Mouse (Mus musculus) adrenal gland, adult 8-10 months (tissue): Measurements from ENCODE around the gene Borcs5. TPM values are rescaled to one million over a fixed set of nuclear protein-coding genes. Genes with fewer than 3 reads are reported as not detected.
A peak's percentile ranks its signal among the peaks of the same experiment; 100 is the strongest.

Experiments
- DNase-seq: peaks from one replicate; pipeline ENCODE4 v3.0.0; 2022
- total RNA-seq, 4 experiments: library from RNA; stranded (reverse); gene quantifications; 2 replicates each; pipeline ENCODE4 v1.2.4; 2022

Gene Borcs5
- total RNA-seq, 4 experiments from 2014 or later = 18.4 to 25.8 (median 23.1) TPM

DNA sequence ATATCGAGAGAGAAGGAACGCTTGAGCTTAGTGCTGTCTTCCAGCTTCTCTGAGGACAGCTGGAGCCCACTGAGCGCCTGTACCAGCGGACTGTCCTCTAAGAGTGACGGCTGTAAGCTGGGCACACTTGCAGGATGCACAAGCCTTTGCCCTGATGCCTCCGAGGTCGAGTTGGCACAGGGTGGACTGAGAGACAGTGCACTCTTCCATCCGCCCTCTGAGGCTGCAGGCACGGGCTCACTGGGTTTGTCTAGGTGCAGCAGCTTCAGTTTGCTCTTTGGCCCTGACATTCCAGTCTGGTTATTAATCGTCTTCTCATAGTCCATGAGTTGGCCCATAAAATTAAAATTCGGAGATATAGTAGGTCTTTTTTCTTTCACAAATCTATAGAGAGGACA lies 79.4 kb downstream of the Borcs5 start:
- DNase-seq = peak; percentile 29

DNA sequence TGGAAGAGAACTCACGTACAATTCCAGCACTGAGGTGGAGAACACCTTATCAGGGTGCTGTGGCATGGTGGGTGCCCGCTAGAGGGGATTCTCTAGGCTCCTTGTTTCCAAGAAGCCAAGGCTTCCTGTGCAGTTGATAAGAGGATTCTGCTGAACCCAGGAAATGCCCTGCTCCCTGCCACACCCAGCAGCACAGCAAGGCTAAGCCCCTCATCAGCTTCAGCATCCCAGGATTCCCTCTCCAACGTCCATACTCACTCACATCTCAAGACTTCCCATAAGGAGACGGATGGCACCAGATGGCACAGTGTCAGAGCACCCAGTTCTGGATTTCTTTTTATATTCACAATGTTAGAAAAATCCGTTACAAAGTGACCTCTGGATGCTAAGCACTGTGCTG lies 79.8 kb downstream of the Borcs5 start:
- DNase-seq = no peak

DNA sequence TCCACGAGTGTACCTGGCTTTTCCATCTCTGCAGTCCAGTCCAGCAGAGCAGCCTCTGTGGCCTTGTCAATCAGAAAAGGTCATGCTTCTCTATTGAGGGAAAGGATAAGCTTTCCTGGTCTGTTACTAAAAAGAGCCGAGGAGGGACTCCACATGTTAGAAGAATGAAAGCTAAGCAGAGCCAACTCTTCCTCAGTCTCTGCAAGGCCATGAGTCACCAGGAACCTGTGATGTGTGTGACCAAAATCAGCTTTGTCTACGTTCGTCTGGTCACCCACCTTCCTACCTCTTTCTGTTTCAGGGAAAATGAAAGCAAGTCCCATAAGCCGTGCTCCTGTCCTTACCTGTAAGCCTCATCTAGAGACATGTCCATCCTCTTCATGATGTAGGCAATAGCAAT lies 80.8 kb downstream of the Borcs5 start:
- DNase-seq = no peak

DNA sequence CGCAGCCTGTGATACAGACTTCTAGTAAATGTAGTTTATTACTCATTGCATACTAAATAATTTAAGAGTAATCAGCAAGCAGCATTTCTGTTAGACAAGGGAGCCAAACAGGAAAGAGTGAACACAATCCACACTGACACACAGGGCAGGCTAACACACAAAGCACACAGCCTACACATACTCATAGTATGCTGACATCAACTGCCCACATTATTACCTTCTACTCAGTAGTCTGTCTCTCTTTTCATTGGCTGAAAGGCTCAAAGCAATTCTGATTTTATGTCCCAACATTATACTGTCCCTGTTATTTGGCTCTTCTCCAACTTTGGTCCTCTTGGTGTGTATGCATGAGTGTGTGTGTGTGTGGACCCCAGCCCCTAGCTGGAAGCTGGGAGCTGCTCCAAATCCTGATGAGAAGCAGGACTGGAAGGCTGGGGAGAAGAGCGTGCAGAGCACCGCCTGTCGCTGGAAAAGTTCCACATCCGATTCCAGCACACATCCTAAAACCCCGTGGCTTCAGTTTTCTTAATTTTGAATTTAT lies 82.5 kb downstream of the Borcs5 start:
- DNase-seq = no peak

DNA sequence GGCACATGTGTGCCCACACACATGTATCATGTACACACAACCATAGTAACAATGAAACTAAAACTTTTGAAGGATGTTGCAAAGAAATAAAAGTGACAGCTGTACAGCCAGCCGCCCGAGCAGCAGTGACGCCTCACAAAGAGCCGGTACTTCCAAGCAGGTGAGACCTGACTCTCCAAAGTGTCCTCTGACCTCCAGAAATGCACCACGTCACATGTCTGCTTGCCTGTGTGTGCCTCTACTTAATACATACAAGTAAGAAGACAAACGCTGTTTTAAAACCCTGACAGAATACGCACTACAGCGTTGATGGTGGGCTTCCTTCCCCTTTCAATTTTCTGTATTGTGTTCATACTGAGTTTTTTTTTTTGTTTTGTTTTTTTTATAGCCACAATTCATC lies 83.6 kb downstream of the Borcs5 start:
- DNase-seq = no peak

DNA sequence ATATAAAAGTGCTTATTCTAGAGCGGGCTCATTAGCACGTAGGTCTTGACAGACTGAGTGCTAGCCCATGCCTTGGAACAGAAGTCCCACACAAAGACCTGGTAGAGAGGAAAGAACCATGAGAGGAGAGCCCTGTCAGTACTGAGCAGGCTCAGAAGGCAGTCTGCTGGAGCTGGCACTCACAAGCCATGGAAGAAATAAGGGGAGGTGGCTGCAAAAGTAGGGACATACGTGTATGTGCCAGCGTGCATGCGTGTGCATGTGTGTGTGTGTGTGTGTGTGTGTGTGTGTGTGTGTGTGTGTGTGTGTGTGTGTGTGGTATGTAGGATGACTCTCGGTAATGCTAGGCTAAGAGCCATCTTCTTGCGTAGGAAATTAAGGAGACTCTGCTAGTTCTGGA lies 84.0 kb downstream of the Borcs5 start:
- DNase-seq = no peak

DNA sequence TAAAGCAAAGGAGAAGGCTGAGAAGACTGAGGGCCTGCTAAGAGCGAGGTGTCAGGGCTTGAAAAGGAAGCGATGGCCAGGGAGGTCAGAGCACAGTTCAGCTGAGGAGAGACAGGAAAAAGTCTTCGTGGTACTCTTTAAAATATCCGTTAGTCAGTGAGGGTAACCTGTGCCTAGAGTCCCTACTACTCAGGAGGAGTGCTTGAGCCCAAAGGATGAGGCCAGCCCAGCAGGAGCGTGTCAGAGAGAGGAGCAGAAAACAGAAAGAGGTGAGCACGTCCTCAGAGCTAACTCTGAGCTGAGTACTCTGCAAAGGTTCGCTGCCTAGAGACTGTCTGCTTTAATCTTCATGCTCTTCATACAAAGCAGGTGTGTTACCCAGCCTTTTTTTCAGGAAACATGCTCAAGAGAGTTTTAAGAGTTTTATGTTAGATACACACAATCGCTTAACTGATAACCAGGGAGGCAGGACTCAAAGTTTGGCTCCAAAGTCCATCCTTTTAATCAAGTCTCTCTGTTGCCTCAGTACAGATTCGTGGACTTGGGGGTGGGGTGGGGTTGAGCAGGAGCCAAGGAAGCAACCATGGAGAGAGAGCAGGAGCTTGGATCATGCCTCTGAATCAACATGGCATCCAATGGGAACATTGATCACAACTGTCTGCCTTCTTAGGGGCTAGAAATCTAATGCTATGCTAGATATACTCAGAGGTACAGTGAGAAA lies 84.7 kb downstream of the Borcs5 start:
- DNase-seq = no peak

DNA sequence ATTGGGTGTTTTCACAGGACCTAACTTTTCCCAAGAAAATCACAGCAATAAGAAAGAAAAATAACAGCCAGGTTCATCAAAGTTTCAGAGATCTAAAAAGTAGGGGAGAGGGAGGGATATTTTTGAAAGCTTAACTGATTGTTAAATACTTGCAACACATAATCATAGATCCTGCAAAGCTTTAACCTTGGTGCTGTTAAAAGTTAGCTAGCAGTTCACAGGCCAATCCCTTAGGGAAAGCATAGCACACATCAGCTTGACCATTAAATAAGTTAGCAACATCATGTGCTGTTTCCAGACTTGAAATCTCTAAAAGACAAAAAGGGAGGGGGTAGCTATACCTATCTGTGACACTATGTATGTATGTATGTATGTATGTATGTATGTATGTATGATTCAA lies 86.1 kb downstream of the Borcs5 start:
- DNase-seq = no peak

DNA sequence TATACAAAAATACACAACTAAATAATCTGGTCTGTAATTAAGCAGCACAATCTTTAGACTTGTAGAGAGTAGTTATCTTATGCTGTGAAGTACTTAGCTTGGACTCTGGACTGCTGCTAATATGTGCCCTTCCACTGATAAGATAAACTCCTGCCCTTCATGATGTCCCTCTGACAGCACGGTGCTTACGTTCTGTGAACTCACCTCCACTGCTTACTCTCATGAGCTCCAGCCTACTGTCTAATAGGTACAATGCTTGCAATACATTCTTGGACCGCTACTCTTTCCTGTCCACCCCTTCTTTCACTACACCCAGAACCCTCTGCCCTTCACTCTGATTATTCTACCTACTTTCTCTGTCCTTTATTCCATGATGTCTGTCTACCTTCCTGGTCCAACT lies 91.7 kb downstream of the Borcs5 start:
- no peak for DNase-seq

DNA sequence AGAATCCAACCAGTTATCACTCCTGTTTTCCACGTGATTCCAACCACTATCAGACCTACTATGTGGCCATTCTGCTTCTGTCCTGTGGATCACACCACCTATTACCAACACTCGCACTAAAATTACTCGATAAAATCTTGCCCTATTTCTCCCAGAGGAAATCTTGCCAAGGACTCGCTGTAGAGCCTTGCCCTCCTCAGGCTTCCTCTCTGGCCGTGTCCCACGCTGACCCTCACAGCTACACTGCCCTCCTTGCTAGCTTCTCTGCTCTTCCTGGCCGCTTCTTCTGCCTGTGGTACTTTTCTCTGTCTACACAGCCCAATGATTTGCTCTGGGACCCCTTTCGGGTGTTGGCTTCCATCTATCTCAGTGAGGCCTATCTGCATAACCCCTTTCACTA lies 93.5 kb downstream of the Borcs5 start:
- no peak for DNase-seq

DNA sequence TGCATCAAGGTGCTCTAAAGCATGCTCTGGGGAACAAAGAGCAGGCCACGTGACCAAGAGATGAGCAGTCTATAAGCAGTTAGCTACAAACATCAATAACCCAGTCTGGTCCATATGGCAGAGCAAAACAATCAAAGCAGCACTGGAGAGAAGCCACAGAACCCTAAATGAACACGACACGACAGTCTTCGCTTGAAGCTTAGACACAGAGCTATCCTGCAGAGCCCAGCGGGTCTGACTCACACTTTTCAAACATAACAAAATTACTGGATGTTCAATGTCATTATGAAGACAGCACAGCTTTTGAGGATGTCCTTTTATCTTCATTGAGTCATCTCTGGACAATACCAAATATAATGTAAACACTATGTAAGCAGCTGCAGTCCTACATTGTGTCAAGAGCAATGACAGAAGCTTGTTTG lies 94.5 kb downstream of the Borcs5 start:
- no peak for DNase-seq

DNA sequence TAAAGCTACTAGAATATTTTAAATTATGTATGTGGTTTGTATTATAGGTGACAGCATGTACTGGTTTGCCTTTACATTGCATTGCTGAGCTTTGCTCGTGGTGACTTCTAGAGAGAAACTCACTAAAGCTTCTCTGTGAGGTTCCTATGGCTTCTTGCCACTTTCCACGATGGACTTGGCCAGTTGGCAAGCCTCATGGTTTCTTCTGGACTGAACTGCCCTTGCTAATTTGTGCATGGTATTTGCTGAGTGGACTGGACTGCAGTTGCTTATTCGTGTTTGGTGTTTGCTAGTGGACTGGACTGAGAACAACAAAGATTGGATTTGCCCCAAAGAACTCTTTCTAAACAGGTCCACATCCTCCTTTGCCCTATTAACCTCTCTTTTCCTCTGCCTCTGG lies 97.5 kb downstream of the Borcs5 start:
- DNase-seq = no peak

DNA sequence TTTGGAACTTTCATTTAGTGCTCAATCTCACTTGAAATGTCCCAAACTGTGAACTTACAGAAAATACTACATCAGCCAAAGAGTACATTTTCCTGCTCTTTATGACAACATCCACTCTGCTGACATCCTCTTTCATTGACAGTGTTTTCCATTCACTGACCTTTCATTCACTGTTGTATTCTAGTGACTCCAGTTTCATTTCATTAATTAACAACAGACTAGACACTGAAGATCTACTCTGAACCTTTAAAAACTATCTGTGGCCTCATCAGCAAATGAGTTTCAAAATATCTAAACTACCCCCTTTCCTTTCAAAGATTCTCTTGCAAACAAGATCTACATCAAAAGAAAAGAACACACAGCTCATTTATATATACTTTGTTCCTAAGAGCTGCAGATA lies 104.3 kb downstream of the Borcs5 start:
- DNase-seq = no peak

DNA sequence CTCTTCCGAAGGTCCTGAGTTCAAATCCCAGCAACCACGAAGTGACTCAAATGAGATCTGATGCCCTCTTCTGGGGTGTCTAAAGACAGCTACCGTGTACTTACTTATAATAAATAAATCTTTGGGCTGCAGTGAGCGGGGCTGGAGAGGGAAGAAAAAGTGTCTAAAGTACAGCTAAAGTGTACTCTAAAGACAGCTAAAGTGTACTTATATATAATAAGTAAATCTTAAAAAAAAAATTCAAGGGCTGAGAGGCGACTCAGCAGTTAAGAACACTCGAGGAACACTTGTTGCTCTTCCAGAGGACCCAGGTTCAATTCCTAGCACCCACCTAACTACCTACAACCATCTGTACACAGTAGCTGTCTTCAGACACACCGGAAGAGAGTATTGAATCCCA lies 106.6 kb downstream of the Borcs5 start:
- DNase-seq = no peak

DNA sequence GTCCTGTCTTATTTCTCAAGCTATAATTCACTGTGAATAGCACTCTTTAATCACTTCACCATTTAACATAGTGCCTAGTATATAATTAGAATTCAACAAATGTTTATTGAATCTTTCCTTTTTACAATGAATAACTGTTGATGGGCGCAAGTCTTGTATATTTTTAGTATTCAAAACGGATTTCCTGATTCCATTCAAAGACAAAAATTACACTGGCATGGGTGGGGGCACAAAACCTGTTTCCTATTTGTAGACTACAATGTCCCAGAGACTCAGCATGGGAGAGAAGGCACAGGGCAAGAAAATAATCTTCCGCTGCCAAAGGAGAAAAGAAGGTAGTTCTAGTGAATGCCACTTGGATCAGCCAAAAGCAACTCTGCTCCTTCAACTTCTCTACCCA lies 108.8 kb downstream of the Borcs5 start:
- no peak for DNase-seq

DNA sequence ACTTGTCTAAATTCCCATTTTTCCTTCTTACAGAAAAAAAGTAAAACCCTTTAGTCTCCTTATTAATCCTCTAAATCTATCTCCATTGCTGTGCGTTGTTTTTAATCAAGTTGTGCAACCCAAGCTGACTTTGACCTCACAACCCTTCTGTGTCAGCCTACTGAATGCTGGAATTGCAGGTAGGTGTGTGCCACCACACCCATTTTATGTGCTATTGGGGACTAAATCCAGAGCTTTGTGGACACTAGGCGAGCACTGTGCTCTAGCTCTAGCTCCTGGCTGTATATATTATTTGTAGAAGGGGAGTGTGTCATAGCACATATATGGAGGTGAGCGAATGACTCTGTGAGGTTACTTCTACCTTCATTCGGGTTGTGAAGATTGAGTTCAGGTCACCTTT lies 111.8 kb downstream of the Borcs5 start:
- no peak for DNase-seq

DNA sequence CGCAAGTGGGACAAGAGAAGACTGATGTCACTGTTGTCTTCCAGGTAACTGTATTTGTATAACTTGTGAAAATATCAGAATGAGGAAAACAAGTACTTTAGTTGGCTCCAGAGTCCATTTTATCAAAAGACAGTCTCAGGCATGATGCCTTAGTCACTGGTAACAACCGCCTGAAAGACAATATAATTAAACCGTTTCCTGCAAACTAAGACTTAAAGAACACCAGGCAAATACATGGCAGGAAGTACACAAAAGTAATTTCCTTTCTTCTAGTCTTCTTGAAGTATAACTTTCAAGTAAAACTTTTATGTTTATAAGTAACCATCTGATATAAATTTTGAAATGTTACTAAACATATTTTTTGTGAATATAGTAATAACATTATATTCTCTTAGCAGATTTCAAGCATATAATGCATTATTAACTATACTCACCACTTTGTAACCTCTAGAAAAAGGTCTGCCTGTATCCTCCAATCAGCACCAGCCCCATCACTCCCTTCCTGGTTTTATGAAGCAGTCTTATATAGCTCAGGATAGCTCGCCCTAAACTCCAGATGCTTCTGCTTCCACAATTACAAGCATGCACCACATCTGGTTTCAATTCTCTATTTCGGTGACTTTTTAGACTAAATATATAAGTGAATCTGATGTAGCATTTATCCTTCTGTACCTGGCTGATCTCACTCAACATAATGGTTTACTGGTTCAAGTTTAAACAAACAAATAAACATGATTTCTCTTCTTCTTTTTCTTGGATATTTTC lies 112.8 kb downstream of the Borcs5 start:
- no peak for DNase-seq

DNA sequence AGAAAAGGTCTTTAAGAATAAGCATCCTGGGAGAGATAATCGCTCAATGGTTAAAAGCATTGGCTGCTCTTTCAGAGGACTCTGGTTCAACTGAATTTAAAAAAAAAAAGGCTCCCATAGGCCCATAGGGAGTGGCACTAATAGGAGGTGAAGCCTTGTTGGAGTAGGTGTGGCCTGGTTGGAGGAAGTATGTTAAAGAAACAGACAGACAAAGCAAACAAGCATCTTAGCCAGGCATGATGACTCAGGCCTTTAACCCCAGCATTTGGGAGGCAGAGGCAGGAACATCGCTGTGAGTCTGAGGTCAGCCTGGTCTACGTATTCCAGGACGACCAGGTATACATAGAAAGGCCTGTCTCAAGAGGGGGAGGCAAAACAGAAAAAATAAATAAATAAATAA lies 114.1 kb downstream of the Borcs5 start:
- no peak for DNase-seq

DNA sequence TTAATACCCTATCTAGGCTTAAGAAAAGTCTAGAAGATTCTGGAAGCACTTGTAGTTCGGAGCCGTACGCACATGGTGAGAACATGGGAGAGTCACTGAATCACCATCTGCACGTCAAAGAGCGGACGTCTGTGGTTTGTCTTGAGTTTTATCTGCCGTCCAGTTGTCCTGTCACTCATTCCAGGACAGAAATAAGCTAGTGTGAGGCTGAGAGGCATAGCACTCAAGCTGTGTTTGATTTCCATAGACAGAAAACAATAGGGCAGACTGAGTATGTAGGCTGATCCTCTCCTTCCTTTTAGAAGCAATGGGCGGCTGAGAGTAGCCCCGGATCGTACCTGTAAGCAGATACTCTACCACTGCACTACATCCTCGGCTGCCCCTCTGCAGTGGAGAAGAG lies 114.5 kb downstream of the Borcs5 start:
- DNase-seq = no peak

DNA sequence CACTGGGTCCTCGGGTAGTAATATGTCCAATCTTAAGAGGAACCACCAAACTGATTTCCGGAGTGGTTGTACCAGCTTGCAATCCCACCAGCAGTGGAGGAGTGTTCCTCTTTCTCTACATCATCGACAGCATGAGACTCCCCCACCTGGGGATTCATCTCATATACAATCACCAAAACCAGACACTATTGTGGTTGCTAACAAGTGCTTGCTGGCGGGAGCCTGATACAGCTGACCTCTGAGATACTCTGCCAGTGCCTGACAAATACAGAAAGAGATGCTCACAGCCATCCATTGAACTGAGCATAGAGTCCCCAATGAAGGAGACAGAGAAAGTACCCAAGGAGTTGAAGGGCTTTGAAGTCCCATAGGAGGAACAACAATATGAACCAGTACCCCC lies 116.7 kb downstream of the Borcs5 start:
- no peak for DNase-seq
